Mouse (Mus musculus): Measurements from ENCODE around the gene Stra6. TPM values are rescaled to one million over a fixed set of nuclear protein-coding genes. Genes with fewer than 3 reads are reported as not detected.

The Stra6 gene
- total RNA-seq, 2 experiments from 2014 or later: 11.4 to 13.3 TPM

DNA sequence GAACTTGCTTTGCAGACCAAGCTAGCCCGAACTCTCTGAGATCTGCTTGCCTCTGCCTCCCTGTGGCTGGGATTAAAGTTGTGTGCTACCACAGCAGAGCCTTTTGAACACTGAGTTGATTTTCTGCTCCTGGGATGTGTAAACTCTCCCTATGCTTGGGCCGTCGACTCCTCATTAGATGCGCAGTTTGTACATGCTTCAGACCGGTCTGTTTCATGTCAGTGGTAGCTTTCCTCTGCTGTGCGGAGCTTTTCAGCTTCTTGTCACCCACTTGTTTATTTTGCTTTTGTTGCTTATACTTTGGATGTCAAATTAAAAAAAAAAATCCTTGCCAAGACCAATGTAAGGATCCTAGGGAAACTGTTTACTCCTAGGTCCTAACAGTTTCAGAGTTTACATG, 32.4 kb downstream of the Stra6 start:
- no peak for DNase-seq

DNA sequence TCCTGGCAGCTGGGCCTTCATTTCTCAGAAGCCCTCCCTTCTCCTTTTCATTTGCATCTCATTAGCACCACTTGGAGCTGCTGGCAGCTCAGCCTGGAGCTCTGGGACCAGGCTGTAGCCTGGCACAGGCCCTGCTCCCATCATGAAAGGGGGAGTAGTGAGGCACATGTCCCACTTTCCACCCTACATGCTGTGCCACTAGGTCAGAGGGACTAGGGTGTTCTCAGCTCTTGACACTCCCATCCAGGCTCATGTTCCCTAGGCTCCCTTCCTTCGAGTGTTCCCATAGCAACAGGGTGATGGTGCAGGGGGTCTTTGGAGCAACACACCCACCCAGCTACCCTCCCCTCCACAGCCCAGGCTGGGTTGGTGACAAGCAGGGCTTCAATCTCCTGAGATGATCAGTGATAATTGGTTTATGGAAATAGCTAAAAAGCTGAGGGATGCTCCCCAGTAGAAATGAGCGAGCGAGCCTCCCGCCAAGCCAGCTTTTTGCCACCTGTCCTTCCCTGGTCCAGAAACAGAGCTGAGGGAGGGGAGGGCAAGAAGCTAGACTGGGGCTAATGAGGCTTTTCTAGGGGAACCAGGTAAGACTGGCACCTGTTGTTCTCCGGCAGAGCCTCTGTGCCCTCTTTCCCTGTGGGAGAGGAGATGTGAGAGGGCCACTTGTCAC, 33.2 kb downstream of the Stra6 start:
- DNase-seq: peak; percentile 71 to 80

DNA sequence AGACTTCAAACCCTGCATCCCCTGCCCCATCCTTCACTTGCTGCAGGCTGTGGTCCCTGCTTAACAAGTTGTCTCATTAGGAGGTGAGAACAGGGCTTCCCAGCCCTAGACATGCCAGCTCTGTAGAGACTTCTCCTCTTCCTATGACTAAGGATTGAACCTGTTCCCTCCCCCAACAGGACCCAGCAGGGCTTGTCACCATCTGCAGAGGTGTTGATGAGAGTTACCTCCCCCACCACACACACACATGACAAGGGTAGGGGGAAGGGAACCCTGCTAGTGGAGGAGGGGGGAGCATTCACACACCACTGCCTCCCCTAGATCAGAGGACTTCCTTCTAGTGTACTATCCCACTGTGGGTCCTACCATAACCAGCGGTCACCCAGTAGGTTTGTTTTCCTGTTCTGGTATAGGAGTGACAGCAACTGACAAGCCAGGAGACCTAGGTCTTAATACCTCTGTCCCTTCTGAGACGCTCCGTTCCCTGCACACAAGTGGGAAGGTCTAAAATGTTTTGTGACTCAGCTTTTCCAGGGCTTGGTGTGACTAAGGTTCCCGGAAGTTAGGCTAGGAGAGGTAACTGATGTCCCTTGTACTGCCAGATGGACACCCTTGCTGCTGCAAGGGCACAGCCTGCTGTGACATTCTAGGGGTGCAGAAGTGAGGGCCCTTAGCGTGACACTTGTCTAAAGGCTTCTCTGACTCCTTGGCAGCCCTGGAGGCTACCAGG, 36.4 kb downstream of the Stra6 start:
- DNase-seq: no peak

DNA sequence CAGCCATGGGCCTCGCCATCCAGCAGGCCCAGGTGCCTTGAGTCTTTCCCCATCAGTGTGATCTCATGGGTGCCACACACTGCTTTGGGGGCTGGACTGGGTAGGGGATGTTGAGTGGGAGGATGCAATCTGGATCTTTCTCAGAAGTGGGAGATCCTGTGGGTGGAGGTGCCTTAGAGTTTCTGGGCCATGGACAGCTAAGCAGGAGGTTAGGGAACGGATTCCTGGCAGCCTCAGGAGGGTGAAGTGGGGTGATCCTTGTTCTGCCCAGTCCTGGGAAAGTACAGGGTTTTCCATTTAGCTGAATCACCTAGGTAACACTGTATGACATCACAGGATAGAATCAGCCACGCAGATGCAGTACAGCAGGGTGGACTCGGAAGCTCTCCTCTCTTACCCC, 38.4 kb downstream of the Stra6 start:
- DNase-seq: peak; percentile 52 to 58

DNA sequence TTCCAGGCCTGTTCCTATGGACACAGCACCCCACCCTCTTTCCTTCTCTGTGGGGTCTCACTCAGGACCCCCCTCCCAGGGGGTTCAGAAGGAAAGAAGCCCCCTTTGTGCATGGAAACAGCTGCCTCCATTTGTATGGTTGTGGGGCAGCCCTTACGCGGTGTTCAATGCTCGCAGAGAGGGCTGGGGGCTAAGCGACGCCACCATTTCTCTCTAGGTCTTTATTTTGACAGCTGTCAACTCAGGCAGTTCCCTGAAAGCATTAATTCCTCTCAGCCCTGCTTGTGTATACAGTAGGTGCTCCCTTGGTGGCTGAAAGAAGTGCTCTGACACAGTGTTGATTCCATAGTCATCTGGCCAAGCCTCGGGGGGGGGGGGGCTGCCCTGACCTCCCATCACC, 40.1 kb downstream of the Stra6 start:
- DNase-seq: no peak

DNA sequence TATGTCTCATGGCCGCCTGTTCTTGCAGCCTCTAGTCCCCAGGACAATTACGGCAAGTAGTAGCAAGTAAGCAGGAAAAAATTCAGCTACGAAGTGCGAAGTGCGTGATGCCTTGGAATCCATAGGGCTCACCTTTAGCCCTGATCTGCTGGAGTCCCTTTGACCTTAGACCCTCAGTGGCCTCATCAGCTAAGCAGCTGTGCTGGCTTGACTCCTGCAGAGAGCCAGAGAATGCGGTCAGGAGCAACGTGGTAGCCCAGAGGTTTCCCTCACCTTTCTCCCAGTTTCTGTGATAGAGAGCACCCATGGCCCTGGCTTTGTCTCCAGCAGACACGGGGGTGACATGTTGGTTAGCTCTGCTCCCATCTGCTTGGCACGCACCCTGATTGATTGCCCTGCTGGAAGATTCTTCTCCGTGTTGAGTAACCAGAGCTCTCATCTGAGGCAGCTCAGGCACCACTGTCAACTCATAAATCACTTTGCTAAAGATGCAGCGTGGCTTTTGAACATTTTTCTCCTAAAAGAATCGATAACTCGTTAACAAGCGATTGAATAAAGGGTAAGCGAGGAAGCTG, 42.1 kb downstream of the Stra6 start:
- DNase-seq: no peak

DNA sequence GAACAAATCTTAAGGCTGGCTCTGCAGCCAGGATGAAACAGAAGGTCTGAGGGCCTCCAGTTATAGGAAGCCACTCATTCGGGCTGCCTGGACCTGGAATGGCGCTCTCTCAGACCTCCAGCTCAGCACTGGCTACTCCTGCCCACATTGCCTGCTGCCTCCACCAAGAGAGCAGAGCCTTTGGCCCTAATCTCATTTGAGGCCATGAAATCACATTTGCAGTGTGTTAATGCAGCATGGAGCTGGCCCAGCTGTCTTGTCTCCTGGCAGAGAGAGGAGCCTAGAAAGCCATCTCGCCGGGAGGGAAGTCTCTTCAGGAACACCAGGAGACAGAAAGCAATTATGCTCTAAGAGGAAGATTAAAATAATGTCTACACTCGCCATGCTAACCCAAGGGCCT, 43.9 kb downstream of the Stra6 start:
- DNase-seq: no peak

DNA sequence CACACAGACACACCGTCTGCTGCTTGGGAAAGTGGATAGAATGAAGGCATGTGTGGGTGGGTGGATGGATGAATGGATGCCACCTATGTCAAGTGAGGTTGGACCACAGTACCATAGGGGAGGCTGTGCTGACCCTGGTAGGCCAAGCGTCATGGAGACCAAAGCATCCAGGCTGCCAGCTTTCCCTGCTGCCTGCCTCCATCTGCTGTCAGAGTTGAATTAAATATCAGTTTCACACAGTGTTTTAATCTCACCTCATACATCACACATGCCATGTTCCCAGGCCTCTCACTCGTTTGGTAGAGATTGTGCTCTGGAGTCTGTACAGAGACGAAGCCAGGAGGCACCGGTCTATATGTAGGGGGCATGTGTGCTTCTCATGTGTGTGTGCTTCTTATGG, 47.2 kb downstream of the Stra6 start:
- DNase-seq: no peak

DNA sequence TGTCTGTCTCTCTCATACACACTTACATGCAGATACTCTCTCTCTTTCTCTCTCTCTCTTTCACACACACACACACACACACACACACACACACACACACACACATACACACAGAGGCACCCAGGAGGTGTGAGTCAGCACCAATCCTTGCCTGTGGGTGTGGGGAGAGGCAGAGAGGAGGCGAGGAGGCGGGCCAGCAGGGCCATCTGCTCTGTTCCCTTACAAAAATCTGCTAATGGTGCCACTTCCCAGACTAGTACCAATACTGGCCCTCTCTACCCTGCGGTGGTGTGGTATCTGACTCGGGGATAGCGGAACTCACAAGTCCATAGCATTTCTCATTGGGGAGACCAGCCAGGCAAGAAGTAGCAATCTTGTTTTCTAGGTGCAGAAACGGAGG, 47.8 kb downstream of the Stra6 start:
- peak; percentile 85 to 86 for DNase-seq

DNA sequence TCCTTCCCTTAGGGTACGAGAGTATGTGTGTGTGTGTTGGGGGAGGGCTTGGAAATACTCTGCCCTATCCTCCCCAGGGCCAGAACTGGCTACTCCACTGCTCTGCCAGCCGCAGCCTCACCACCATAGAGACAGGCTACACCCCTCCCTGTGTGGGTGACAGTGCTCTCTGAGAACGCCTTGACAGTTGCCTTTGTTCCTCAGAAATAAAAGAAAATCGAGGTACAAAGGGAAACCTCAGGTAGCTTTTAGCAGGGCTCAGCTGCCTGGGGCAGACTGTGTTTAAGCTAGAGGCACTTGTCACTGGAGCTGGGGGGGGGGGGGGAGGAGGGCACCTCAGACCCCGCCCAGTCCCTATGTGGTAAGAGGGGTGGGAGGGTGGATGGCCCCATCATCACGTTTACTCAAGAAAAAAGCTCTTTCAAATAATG, 48.7 kb downstream of the Stra6 start:
- no peak for DNase-seq

DNA sequence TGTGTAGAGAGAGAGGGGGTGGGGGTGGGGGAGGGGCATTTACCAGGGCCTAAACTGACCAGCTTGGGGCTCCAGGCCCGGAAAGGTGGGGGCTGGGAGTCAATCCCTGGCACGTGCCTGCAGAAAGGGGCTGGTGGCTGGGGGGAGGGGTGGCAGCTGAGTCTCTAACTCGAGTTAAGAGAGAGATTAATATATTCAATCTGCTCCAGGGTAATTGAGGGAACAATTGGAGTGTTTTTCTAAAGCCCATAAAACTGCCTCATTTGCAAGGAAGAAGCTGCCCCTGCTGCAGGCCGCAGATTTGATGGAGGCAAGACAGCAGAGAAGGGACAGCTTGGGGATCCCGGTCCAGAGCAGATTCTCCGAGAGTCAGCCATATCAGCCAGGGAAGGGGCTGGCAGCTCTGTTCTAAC, 49.3 kb downstream of the Stra6 start:
- peak in 1 of 2 experiments; percentile 32 for DNase-seq

DNA sequence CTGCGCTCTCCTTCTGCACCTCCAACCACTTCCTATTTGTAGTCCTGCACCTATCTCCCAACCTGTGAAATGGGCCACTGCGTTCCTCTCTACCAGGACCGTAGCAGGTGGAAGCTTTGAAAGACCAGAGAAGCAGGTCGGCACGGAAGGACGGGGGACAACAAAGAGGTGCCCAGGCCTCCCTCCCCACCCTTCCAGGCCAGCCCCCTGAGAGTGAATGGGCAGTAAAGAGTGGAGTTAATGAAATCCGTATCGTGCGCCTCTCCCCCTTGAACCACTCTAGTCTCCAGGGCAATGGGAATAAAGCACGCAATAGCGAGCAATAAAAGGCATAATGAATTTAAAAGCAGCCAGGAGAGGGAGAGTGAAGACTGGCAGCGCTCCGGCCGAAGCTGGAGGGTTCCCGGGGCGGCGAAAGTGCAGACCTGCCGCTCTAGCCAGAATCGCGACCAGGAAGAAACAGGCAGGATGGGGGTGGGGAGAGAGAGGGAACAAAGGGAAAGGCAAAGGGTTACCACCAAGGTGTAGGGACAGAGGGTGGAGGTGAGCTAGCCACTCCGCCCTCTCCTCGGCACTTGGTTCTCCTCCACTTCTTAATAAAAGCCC, 49.8 kb downstream of the Stra6 start:
- DNase-seq: no peak

DNA sequence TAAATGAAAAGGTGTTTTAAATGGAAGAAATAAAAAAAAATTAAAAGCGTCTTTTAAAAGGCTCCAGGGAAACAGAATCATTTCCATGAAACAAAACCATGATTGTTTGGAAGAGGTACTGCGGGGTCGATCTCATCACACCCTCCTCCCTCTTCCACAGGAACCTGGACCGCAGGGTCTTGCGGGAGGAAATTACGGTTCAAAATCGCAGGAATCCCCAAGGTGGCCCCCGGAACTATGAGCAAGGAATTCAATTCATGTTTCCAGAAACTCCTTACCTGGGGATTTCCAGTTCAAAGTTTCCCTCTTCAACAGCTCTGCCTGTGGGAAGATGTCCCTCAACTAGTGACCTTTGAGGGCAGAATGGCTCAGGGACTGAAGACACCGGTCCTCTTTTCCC, 50.4 kb downstream of the Stra6 start:
- no peak for DNase-seq

DNA sequence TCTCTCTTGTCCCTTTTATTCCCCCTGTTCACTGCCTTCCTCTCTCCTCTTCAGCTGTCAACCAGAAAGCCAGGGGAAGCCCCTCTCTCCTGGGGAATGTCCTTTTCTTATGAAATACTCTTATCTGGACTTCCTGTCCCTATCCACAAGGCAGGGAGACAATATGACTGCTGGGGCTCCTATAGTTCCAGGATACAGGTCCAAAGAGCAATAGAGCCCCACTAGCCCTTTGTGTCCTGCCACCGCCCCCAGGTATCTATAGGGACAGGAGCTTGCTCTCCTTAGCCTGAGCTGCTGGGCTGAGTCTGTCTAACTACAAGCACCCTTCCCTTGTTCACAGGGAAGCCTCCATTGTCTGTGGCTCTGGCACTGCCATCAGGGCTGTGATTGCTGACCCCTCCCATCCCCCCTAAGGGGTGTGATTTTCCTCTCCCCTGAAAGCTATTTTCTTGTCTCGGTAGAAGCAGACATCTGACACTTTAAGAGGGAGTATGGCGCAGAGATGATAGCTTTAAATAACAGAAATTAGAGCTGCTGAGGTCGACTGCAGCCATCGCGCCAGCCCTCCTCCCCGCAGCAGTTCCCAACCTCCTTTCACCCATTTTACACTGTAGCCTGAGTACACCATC, 51.8 kb downstream of the Stra6 start:
- DNase-seq: no peak

DNA sequence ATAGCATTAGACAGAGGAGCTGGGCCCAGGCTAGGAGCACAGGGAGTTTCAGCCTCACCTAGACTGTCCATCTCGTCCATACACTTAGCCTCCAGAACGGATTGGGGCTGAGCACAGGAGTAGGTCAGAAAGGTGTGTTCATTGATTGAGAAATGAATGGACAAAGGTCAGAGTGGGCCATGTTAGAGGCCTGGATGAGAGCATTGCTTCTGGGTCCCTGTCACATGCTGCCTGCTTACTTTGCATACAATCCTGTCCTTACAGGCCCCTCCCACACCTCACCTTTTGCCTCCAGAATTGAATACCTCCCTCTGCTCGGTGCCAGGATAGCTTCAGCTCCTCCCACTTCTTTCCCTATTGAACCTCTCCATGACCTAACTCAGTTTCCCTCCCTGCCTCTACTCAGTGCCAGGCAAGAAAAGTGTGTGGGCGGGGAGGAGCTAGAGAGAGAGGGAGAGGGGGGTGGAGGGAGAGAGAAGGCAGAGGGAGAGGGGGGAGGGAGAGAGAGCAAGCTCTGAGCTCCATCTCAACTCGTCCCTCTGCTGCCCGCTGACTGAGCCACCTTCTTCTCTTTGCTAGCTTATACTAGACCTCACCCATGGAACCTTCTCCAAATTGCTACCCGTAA, 52.5 kb downstream of the Stra6 start:
- no peak for DNase-seq

DNA sequence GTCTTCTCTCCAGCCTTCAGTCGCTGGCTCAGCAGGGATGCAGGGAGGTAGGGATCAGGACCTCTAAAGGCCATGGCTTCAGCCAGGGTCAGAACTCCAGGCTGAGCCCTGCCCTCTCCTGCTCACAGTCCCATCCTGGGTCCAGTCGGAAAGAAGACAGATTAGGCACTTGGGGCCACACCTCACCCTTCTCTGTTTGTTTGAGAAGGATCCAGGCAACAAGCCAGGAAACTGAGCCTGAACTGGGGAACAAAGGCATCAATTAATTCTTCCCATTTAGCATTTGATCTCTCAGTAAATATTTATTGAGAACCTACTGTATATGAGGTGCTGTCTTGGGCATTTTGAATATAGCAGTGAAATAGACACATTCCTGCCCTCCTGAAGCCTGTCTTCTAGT, 55.1 kb downstream of the Stra6 start, which contains the start of gene Ccdc33:
Gene Ccdc33 (minus strand): TSS at position 153 of the 400 bp plus-strand sequence.
- DNase-seq: no peak

DNA sequence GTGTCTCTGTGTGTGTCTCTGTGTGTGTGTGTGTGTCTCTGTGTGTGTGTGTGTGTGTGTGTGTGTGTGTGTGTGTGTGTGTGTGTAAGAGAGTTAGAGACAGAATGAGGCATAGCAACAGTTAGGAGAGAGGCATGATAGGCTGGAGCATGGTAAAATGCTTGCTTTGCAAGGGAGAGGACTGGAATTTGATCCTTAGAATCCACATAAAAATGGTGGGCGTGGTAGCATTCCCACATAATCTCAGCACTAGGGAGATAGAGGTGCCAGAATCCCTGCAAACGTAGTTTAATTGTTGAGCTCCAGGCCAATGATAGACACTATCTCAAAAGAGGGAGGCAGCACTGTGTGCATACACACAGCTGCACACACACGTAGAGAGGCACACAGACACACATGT, 61.5 kb downstream of the Stra6 start:
- no peak for DNase-seq

DNA sequence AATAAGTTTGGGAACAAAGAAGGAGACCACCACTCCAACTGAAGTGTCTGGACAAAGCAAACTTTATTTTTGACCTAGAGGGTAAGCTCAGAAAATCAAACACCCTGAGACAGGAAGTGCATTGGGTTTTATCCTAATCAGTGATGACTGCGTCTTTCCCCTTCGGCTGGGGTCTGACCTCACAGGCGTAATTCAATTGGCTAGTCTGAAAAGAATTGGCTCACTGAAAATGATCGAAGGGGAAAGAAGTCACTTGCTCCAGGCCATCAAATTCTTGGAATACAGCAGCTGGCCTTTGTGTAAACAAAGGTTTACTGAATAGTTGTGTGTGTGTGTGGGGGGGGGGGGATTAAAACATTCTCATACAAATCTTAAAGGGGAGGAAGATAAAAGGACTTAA, 62.2 kb downstream of the Stra6 start:
- DNase-seq: no peak

DNA sequence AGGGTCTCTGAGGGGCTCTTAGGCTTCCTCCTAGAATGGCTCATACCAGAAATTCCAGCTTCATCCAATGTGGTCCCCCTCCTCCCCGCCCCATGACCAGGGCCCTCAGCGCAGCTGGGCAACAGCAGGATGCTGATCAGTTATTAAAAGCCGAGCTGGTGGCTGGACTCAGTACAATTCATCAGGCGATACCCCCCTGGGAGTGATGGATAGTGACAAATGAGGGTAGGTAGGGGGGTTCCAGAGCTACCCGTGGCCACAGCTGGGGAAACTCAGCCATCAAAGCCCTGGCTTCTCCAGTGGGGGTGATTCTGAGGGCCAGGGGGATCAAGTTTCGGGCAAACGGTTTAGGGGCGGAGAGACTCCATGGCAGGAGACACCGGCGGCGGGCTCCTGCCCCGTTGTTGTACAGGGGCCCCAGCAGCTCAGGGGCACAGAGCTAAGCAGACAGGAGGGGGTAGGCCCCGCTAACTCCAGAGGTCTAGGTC, 65.4 kb downstream of the Stra6 start:
- no peak for DNase-seq

DNA sequence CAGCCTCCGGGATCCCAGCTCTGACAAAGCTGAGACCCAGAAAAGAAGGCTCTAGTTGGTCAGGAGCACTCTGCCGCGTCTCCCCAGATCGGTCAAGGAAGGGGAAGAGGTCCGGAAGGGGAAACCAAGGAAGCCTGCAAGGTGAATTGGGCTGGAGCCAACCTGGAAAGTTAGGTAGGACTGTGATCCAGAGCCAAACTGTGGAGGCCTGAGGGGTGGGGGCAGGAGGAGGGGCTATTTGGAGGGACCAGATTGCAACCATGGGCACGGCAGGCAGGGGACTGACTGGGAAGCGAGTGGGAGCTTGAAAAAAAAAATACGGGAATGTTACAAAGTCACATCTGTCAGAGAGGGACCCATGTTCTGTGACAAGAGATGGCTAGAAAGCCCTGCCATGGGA, 65.9 kb downstream of the Stra6 start:
- no peak for DNase-seq

DNA sequence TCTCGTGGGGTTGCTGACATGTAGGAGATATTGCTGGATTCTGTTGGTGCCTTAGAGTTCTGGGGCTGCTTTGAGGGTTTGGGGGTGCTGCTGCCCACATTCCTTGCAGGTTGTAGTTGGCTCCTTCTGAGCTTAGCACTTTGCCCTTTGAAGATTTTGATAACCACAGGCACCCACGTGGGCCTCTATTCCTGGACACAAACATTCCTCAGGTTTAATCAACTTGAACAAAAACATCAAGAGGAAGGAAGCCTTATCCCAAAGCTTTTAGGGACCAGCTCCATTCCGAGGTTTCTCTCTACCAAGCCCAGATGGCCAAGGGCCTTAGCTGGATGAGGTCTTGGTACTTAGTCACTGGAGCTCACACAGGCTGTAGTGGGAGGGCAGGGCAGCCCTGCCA, 67.3 kb downstream of the Stra6 start:
- DNase-seq: no peak

DNA sequence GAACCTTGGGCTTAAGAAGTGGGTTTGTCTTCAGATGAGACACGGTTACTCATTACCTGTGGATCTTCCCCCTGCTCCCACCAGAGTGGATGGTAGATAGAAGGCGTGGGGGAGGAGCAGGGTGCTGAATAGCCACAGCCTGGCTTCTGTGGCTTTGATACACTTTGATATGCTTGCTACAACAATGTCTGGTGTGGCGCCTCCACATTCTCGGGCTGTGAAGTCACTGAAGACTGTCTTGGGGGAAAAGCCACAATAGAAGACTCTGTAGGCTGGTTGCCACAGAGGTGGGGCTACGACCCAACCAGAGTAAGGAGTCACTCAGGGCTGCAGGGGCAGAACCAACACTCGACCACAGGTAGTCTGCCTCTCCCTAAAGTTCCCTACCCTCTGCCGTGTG, 68.1 kb downstream of the Stra6 start:
- DNase-seq: no peak

Measured in layer of hippocampus, postnatal 36 days (tissue).